Mouse (Mus musculus) urinary bladder, adult 2 months (tissue): ENCODE data around the gene Olfr707. TPM values are rescaled to one million over a fixed set of nuclear protein-coding genes. Genes with fewer than 3 reads are reported as not detected.
"Not testable (repeated sequence)": the region's sequence is repeated elsewhere in the genome, so short reads cannot be mapped to it uniquely, and the experiment has no call there.

Source experiments
- DNase-seq: peaks from one replicate; pipeline ENCODE4 v3.0.0; 2022; ENCODE audit warnings: low spot score
- polyA plus RNA-seq: library from polyadenylated mRNA; depleted of rRNA; stranded (reverse); fragments of >200 nt; gene quantifications from 2 replicates; pipeline ENCODE4 v1.2.3, GENCODE M21; 2012; rRNA removed

Olfr707 gene
- not detected in 2 replicates for polyA plus RNA-seq

- DNase-seq, result not testable (repeated sequence)
Observed at GRCm38 (mm10) chr7:106901141-106901540, at the start of gene Olfr707. TSS of gene Olfr707 (minus strand) at chr7:106901241.

DNA sequence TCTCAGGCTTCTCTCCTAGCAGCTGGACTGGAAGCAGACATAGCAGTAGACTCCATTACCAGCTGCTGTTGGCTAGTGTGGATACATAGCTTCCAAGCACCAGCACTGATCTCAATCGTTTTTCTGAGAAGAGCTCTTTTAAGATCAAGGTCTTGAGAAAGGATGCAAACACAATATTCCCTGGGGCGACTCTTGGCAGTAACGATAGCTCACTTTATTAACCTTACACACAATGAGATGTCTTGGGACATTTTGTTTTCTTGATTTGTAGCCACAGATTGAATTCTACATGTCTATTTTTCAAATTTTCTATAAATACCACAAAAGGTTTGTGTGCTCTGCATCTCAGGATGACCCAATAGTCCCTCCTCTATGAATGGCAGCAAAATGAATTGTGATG, 47.2 kb upstream of the Olfr707 start, which contains the start of gene Olfr710:
TSS of gene Olfr710 (minus strand) at position 101 of the 400 bp plus-strand sequence.
- no peak for DNase-seq

DNA sequence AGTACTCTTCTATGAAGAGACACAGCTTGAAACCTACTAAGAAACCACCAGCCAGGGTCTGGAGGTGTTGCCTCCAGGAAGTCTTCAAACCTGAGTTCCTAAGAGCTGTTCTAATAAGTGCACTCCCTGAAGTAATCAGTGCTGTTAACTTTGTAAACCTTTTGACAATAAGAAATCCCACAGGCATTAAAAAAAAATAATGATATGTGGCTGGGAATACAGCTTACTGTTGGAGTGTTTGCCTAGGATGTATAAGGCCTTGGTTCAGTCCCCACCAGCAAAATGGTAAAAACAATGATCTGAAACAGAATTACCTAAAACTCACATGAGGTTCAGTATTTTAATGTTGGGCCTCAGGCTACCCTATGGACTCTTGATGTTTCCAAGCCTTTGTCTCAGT, 31.1 kb upstream of the Olfr707 start, which contains the start of gene Olfr709-ps1:
TSS of gene Olfr709-ps1 (minus strand) at position 101 of the 400 bp plus-strand sequence.
- DNase-seq, result no peak

DNA sequence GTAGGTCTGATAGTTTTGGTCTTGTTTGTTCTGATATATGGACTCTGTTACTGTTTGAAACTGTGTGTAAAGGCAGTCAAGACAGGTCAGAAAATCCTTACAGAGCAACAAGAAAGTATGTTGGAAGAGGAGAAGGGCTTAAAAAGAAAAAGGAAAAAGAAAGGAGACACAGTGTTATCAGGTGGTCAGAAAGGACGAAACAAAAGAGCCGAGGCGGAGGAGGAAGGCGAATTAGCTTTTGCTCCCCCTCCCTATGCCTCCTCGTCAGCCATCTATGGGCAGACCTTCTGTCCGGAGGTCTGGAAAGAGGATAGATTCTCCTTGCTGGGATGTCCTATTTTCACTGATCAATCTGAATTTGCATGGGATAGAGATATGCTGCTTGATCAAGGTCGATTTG, 19.9 kb upstream of the Olfr707 start:
- DNase-seq, result not testable (repeated sequence)

DNA sequence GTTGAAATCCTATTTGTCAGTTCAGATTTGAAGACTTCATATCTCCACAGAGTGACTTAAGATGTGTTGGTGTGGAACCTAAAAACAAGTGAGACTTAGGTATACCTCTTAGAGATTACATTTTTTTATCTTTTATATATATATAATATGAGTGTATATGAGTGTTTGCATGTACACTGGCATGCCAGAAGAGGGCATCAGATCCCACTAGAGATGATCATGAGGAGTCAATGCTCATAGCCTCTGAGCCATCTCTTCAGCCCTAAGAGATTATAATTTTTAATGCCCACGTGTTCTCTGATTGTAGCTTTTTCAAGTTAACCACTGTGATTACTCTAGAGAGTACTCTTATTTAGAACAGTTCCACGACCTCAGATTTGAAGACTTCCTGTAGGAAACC, 6.6 kb upstream of the Olfr707 start, which contains the start of gene Olfr1532-ps1:
TSS of gene Olfr1532-ps1 (plus strand) at position 326 of the 400 bp plus-strand sequence.
- DNase-seq, result no peak

- DNase-seq, result no peak
Observed at GRCm38 (mm10) chr7:106888062-106888461, 13.0 kb downstream of the Olfr707 start, which contains the start of gene Olfr706. TSS of gene Olfr706 (minus strand) at chr7:106888162.

- no peak for DNase-seq
Observed at GRCm38 (mm10) chr7:106876791-106877190, 24.2 kb downstream of the Olfr707 start, which contains the start of gene Olfr705. TSS of gene Olfr705 (minus strand) at chr7:106876891.

DNA sequence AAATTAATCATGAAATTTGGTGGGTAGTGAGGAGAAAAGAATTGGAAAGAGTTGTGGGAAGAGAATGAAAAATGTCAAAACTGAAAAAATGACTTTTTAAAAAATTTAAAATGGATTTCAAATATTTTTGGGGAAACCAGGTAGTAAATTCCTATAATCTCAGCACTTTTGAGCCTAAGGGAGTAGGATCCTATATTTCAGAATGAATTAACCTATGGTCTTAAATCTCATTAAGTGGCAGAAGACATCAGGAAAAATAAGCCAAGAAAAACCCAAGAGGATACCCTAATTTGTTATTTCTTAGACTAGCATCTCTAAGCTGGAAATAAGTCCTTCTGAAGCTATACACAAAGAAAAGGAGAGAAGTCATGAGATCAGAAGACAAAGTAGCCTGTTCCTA, 38.2 kb downstream of the Olfr707 start, which contains the start of gene Olfr704:
TSS of gene Olfr704 (plus strand) at position 301 of the 400 bp plus-strand sequence.
- DNase-seq, result no peak

DNA sequence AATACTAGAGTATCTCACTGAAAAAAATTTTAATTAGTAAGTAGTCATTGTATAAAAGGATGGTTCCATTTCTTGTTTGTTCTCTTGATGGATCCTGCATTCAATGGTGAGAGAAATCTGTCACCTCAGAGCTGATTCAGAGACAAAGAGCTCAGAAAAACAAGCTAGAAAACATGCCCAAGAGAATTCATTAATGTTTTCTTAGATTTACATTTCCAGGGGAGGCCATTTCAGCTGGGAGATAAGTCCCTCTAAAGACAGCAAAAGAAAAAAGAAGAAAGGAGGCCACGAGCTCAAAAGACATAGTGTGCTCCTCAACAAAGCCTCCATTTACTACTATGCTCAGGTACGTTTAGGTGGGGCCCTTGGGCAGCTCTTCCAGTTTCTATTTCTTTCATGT, 58.0 kb downstream of the Olfr707 start, which contains the start of gene Olfr703:
TSS of gene Olfr703 (plus strand) at position 301 of the 400 bp plus-strand sequence.
- no peak for DNase-seq

Other genes with a start within 250 kb of the Olfr707 start
- not detected in 2 replicates for gene Olfr693, start 220.7 kb downstream of the Olfr707 start, polyA plus RNA-seq
- not detected in 2 replicates for gene Olfr694, start 209.4 kb downstream of the Olfr707 start, polyA plus RNA-seq
- not detected in 2 replicates for gene Olfr695, start 184.8 kb downstream of the Olfr707 start, polyA plus RNA-seq
- gene Olfr697, start 158.8 kb downstream of the Olfr707 start, polyA plus RNA-seq, result not detected in 2 replicates
- gene Olfr698, start 145.8 kb downstream of the Olfr707 start, polyA plus RNA-seq, result not detected in 2 replicates
- not detected in 2 replicates for gene Olfr699, start 108.0 kb downstream of the Olfr707 start, polyA plus RNA-seq
- gene Olfr700, start 92.4 kb downstream of the Olfr707 start, polyA plus RNA-seq, result not detected in 2 replicates
- gene Olfr701, start 87.1 kb downstream of the Olfr707 start, polyA plus RNA-seq, result not detected in 2 replicates
- gene Olfr702, start 67.3 kb downstream of the Olfr707 start, polyA plus RNA-seq, result not detected in 2 replicates
- gene Olfr703, start 57.9 kb downstream of the Olfr707 start, polyA plus RNA-seq, result not detected in 2 replicates
- not detected in 2 replicates for gene Olfr704, start 38.1 kb downstream of the Olfr707 start, polyA plus RNA-seq
- not detected in 2 replicates for gene Olfr705, start 24.4 kb downstream of the Olfr707 start, polyA plus RNA-seq
- gene Olfr706, start 13.1 kb downstream of the Olfr707 start, polyA plus RNA-seq, result not detected in 2 replicates
- gene Olfr1532-ps1, start 6.8 kb upstream of the Olfr707 start, polyA plus RNA-seq, result not detected in 2 replicates
- not detected in 2 replicates for gene Olfr709-ps1, start 31.0 kb upstream of the Olfr707 start, polyA plus RNA-seq
- not detected in 2 replicates for gene Olfr710, start 47.1 kb upstream of the Olfr707 start, polyA plus RNA-seq
- gene Olfr6, start 62.7 kb upstream of the Olfr707 start, polyA plus RNA-seq, result not detected in 2 replicates
- gene Olfr711, start 74.2 kb upstream of the Olfr707 start, polyA plus RNA-seq, result not detected in 2 replicates
- gene Olfr2, start 104.8 kb upstream of the Olfr707 start, polyA plus RNA-seq, result not detected in 2 replicates
- not detected in 2 replicates for gene Olfr713, start 129.9 kb upstream of the Olfr707 start, polyA plus RNA-seq
- gene Olfr714, start 169.7 kb upstream of the Olfr707 start, polyA plus RNA-seq, result not detected in 2 replicates
- gene Olfr17, start 192.0 kb upstream of the Olfr707 start, polyA plus RNA-seq, result not detected in 2 replicates
- not detected in 2 replicates for gene Olfr715b, start 209.1 kb upstream of the Olfr707 start, polyA plus RNA-seq
- gene Olfr715, start 229.8 kb upstream of the Olfr707 start, polyA plus RNA-seq, result not detected in 2 replicates
- gene Olfr716, start 237.1 kb upstream of the Olfr707 start, polyA plus RNA-seq, result not detected in 2 replicates